Mouse (Mus musculus) erythroblast, embryonic 14.5 days (primary cell): ENCODE results near the gene Plppr2.

Experiments
- GATA1 ChIP-seq: IDR thresholded peaks from 2 replicates; pipeline ENCODE4 v1.6.1; 2012; ENCODE audit warnings: low read length, inconsistent platforms, mixed read lengths
- TAL1 ChIP-seq: IDR thresholded peaks from 3 replicates; pipeline ENCODE4 v1.6.1; 2012; ENCODE audit warnings: low read length, inconsistent platforms, mixed read lengths

DNA sequence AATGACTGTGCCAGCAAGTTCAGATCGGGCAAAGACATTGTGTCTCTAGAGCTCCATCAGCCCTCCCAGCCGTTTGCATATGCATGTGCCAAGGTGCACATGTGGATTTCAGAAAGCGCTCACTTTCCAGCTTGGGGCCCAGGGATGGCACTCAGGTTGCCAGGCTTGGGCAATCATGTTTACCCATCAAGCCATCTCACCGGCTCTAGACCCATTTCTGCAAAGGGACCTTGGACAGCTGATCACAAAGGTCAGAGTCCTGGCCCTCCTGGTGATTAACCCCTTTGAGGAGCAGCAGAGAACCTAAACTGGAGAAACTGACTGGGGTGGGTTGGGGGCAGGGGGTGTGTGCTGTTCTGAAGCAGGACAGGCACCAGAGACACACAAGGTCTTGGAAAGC lies 55.4 kb downstream of the Plppr2 start:
- TF ChIP-seq TAL1 (no peak), GATA1 (no peak)
